Mouse (Mus musculus) forebrain, embryonic 13.5 days (tissue): ENCODE measurements at regions not wholly inside any gene's neighbourhood (a gene's known extent, or its start where the extent isn't known, plus 50 kb on each side); places are given as distances from the start of the nearest gene placed in this dataset.

Experiments used
- ATAC-seq: fragments of 200-750 bp; cut with Nextera tagmentation; 2 replicates; pipeline ENCODE4 v1.8.0; 2017
- H3K27ac ChIP-seq: fragments of 300-500 bp; sonication (generic); 2 replicates; pipeline ENCODE4 v1.5.1; 2015; ENCODE audit warnings: inconsistent platforms, mild to moderate bottlenecking, moderate library complexity
- H3K27me3 ChIP-seq: fragments of 300-500 bp; sonication (generic); 2 replicates; pipeline ENCODE4 v1.6.1; 2015; ENCODE audit warnings: mild to moderate bottlenecking, inconsistent platforms
- H3K36me3 ChIP-seq: fragments of 300-500 bp; sonication (generic); 2 replicates; pipeline ENCODE4 v1.6.1; 2015; ENCODE audit warnings: mild to moderate bottlenecking, inconsistent platforms; ENCODE audit not compliant: poor library complexity, severe bottlenecking
- H3K4me1 ChIP-seq: fragments of 300-500 bp; sonication (generic); 2 replicates; pipeline ENCODE4 v1.6.1; 2015; ENCODE audit warnings: inconsistent platforms
- H3K4me2 ChIP-seq: fragments of 300-500 bp; sonication (generic); 2 replicates; pipeline ENCODE4 v1.6.1; 2015; ENCODE audit warnings: inconsistent platforms, mild to moderate bottlenecking, moderate library complexity
- H3K4me3 ChIP-seq: fragments of 300-500 bp; sonication (generic); 2 replicates; pipeline ENCODE4 v1.5.1; 2015; ENCODE audit warnings: mild to moderate bottlenecking, inconsistent platforms
- H3K9ac ChIP-seq: fragments of 300-500 bp; sonication (generic); 2 replicates; pipeline ENCODE4 v1.6.1; 2015; ENCODE audit warnings: mild to moderate bottlenecking, inconsistent platforms
- H3K9me3 ChIP-seq: fragments of 300-500 bp; sonication (generic); replicated peaks from 2 replicates; pipeline ENCODE4 v1.6.1; 2016; ENCODE audit warnings: inconsistent platforms
- WGBS: fragments of 180-500 bp; shearing (Covaris S2); methylation state at CpG from one replicate; pipeline ENCODE4 v1.1.7; 2015; 5-methylcytosine and 5-hydroxymethylcytosine counted together

- no peak overlapping the region for H3K27ac ChIP-seq
- H3K36me3 ChIP-seq: no peaks in the 10 kb centered on the region
- no peak overlapping the region for H3K4me2 ChIP-seq
- no peaks in the 10 kb centered on the region for H3K27me3 ChIP-seq
- no peak overlapping the region for H3K4me3 ChIP-seq
- no peak for ATAC-seq
- no peaks in the 10 kb centered on the region for H3K4me1 ChIP-seq
- no peaks in the 10 kb centered on the region for H3K9me3 ChIP-seq
- 83% methylated on average over 1 of the region's 1 CpGs for WGBS
- H3K9ac ChIP-seq: no peak overlapping the region
Measured at GRCm38 (mm10) chr12:32508671-32509070, 130.2 kb downstream of the Ccdc71l start.

GRCm38 (mm10) chr12:32525586-32525985, 147.1 kb downstream of the Ccdc71l start:
- WGBS: 64% methylated on average over 1 of the region's 1 CpGs
- H3K4me1 ChIP-seq: no peaks in the 10 kb centered on the region
- H3K27ac ChIP-seq: no peak overlapping the region
- H3K9me3 ChIP-seq: no peaks in the 10 kb centered on the region
- no peaks in the 10 kb centered on the region for H3K27me3 ChIP-seq
- ATAC-seq: no peak
- no peaks in the 10 kb centered on the region for H3K36me3 ChIP-seq
- H3K4me2 ChIP-seq: no peak overlapping the region
- H3K4me3 ChIP-seq: no peak overlapping the region
- no peak overlapping the region for H3K9ac ChIP-seq

- ATAC-seq: no peak
- Histone ChIP-seq H3K9me3 (no peaks in the 10 kb centered on the region), H3K9ac (no peak overlapping the region), H3K27me3 (no peaks in the 10 kb centered on the region), H3K4me3 (no peak overlapping the region), H3K36me3 (no peaks in the 10 kb centered on the region), H3K4me1 (no peaks in the 10 kb centered on the region), H3K4me2 (no peak overlapping the region), H3K27ac (no peak overlapping the region)
- 89% methylated on average over 3 of the region's 3 CpGs for WGBS
Measured at GRCm38 (mm10) chr12:32531216-32531615, 152.7 kb downstream of the Ccdc71l start.

GRCm38 (mm10) chr12:32533641-32534040, 155.1 kb downstream of the Ccdc71l start:
- H3K27me3 ChIP-seq: no peaks in the 10 kb centered on the region
- no peak overlapping the region for H3K4me2 ChIP-seq
- H3K4me3 ChIP-seq: no peak overlapping the region
- no peaks in the 10 kb centered on the region for H3K9me3 ChIP-seq
- H3K9ac ChIP-seq: no peak overlapping the region
- ATAC-seq: no peak
- no peaks in the 10 kb centered on the region for H3K36me3 ChIP-seq
- no peak overlapping the region for H3K27ac ChIP-seq
- no peaks in the 10 kb centered on the region for H3K4me1 ChIP-seq

GRCm38 (mm10) chr12:32545466-32545865, 167.0 kb downstream of the Ccdc71l start:
- Histone ChIP-seq H3K27ac (no peak overlapping the region), H3K9ac (no peak overlapping the region), H3K4me3 (no peak overlapping the region), H3K27me3 (no peaks in the 10 kb centered on the region), H3K36me3 (no peaks in the 10 kb centered on the region), H3K4me1 (no peaks in the 10 kb centered on the region), H3K4me2 (no peak overlapping the region), H3K9me3 (no peaks in the 10 kb centered on the region)
- WGBS: 79% methylated on average over 1 of the region's 1 CpGs
- ATAC-seq: no peak

- Histone ChIP-seq H3K4me1 (no peaks in the 10 kb centered on the region), H3K27ac (no peak overlapping the region), H3K27me3 (no peaks in the 10 kb centered on the region), H3K4me2 (no peak overlapping the region), H3K36me3 (no peaks in the 10 kb centered on the region), H3K9ac (no peak overlapping the region), H3K9me3 (no peaks in the 10 kb centered on the region), H3K4me3 (no peak overlapping the region)
- no peak for ATAC-seq
Measured at GRCm38 (mm10) chr12:32546356-32546755, 167.9 kb downstream of the Ccdc71l start.

- Histone ChIP-seq H3K27me3 (no peaks in the 10 kb centered on the region), H3K4me2 (no peak overlapping the region), H3K9me3 (no peaks in the 10 kb centered on the region), H3K27ac (no peak overlapping the region), H3K4me3 (no peak overlapping the region), H3K9ac (no peak overlapping the region), H3K4me1 (0 out of 2 replicates have a peak, but pooled peaks cover 8% of the 10 kb centered on the region), H3K36me3 (no peaks in the 10 kb centered on the region)
- peak; percentile 57 for ATAC-seq
- 55% methylated on average over 5 of the region's 5 CpGs for WGBS
Measured at GRCm38 (mm10) chr12:32553793-32554192, 175.3 kb downstream of the Ccdc71l start.

GRCm38 (mm10) chr12:32567777-32568176, 189.3 kb downstream of the Ccdc71l start:
- Histone ChIP-seq H3K4me1 (no peaks in the 10 kb centered on the region), H3K9me3 (no peaks in the 10 kb centered on the region), H3K4me2 (no peak overlapping the region), H3K4me3 (no peak overlapping the region), H3K27me3 (no peaks in the 10 kb centered on the region), H3K36me3 (no peaks in the 10 kb centered on the region), H3K9ac (no peak overlapping the region), H3K27ac (no peak overlapping the region)
- 75% methylated on average over 3 of the region's 3 CpGs for WGBS
- no peak for ATAC-seq

GRCm38 (mm10) chr12:32581304-32581703, 202.8 kb downstream of the Ccdc71l start:
- 69% methylated on average over 6 of the region's 6 CpGs for WGBS
- Histone ChIP-seq H3K4me3 (no peak overlapping the region), H3K4me1 (no peaks in the 10 kb centered on the region), H3K4me2 (no peak overlapping the region), H3K27ac (no peak overlapping the region), H3K9ac (no peak overlapping the region), H3K36me3 (no peaks in the 10 kb centered on the region), H3K9me3 (no peaks in the 10 kb centered on the region), H3K27me3 (no peaks in the 10 kb centered on the region)
- ATAC-seq: no peak

- Histone ChIP-seq H3K4me2 (no peak overlapping the region), H3K27ac (no peak overlapping the region), H3K4me1 (no peaks in the 10 kb centered on the region), H3K4me3 (no peak overlapping the region), H3K9me3 (no peaks in the 10 kb centered on the region), H3K36me3 (no peaks in the 10 kb centered on the region), H3K9ac (no peak overlapping the region), H3K27me3 (no peaks in the 10 kb centered on the region)
- ATAC-seq: peak; percentile 57; the same call in 1 of the 2 replicates
- 77% methylated on average over 10 of the region's 10 CpGs for WGBS
Measured at GRCm38 (mm10) chr12:32602131-32602815, 217.1 kb upstream of the Nampt start.

GRCm38 (mm10) chr12:32605353-32605752, 214.0 kb upstream of the Nampt start:
- Histone ChIP-seq H3K36me3 (no peaks in the 10 kb centered on the region), H3K27ac (no peak overlapping the region), H3K9ac (no peak overlapping the region), H3K4me2 (no peak overlapping the region), H3K4me3 (no peak overlapping the region), H3K4me1 (no peaks in the 10 kb centered on the region), H3K9me3 (no peaks in the 10 kb centered on the region), H3K27me3 (no peaks in the 10 kb centered on the region)
- ATAC-seq: no peak

GRCm38 (mm10) chr12:32615000-32615399, 204.3 kb upstream of the Nampt start:
- 73% methylated on average over 3 of the region's 3 CpGs for WGBS
- no peak overlapping the region for H3K27ac ChIP-seq

GRCm38 (mm10) chr12:32616086-32616485, 203.3 kb upstream of the Nampt start:
- Histone ChIP-seq H3K4me3 (no peak overlapping the region), H3K36me3 (no peaks in the 10 kb centered on the region), H3K27ac (no peak overlapping the region), H3K9me3 (no peaks in the 10 kb centered on the region), H3K4me1 (no peaks in the 10 kb centered on the region), H3K4me2 (no peak overlapping the region), H3K9ac (no peak overlapping the region), H3K27me3 (no peaks in the 10 kb centered on the region)
- ATAC-seq: no peak
- 87% methylated on average over 5 of the region's 5 CpGs for WGBS

More at GRCm38 (mm10) chr12:32615000-32615399, 204.3 kb upstream of the Nampt start:
- no peak overlapping the region for H3K9ac ChIP-seq
- H3K4me2 ChIP-seq: no peak overlapping the region
- no peaks in the 10 kb centered on the region for H3K9me3 ChIP-seq
- H3K4me3 ChIP-seq: no peak overlapping the region
- ATAC-seq: no peak
- no peaks in the 10 kb centered on the region for H3K36me3 ChIP-seq
- no peaks in the 10 kb centered on the region for H3K27me3 ChIP-seq
- no peaks in the 10 kb centered on the region for H3K4me1 ChIP-seq
